Mouse (Mus musculus) G1E (cell line): ENCODE measurements at regions not wholly inside any gene's neighbourhood (a gene's known extent, or its start where the extent isn't known, plus 50 kb on each side); places are given as distances from the start of the nearest gene placed in this dataset.

Source experiments
- CTCF ChIP-seq: IDR thresholded peaks from 2 replicates; pipeline ENCODE4 v1.5.1; 2012; ENCODE audit warnings: low read depth, low read length, inconsistent platforms, mixed read lengths
- GATA1 ChIP-seq: IDR thresholded peaks from 2 replicates; pipeline ENCODE4 v1.6.1; 2012; ENCODE audit warnings: borderline replicate concordance, low read length, inconsistent platforms, mixed read lengths
- TAL1 ChIP-seq: conservative IDR thresholded peaks from 2 replicates; pipeline ENCODE4 v1.6.1; 2012; ENCODE audit warnings: low read depth, low read length, inconsistent platforms, mixed read lengths

GRCm38 (mm10) chr3:38255674-38256073, 229.0 kb downstream of the Ankrd50 start:
- TF ChIP-seq CTCF (no peak), GATA1 (no peak), TAL1 (no peak)
